Mouse (Mus musculus) adrenal gland, postnatal 36 days (tissue): ENCODE results near the gene Pgghg. TPM values are rescaled to one million over a fixed set of nuclear protein-coding genes. Genes with fewer than 3 reads are reported as not detected.

ENCODE experiments used
- DNase-seq, 2 experiments: peaks; one replicate each; pipeline ENCODE4 v3.0.0; 2021; ENCODE audit warnings: mixed read lengths in 1 of 2
- long read RNA-seq, 2 experiments: library from polyadenylated mRNA; stranded (forward); transcript quantifications; one replicate each; pipeline ENCODE4 v2.0.0; 2021; ENCODE audit warnings: borderline sequencing depth in 2 of 2
- total RNA-seq, 2 experiments: library from RNA; stranded (reverse); gene quantifications; 2 replicates each; pipeline ENCODE4 v1.2.3; 2021

The Pgghg gene
- 10 to 100 TPM; 35.8 to 38.1 TPM for total RNA-seq
- long read RNA-seq, experiment 1, partial matches to known transcripts, result 8 of 13 reads
- long read RNA-seq, experiment 1, other reads (novel, unspliced or antisense), result 5 of 13 reads
- long read RNA-seq, experiment 2, transcript Pgghg-201 (14 exons, 2,981 nt), result major isoform, 9 of 26 reads
- long read RNA-seq, experiment 2, partial matches to known transcripts, result 9 of 26 reads
- long read RNA-seq, experiment 2, other reads (novel, unspliced or antisense), result 6 of 26 reads

GRCm38 (mm10) chr7:140941222-140942051, at the start of gene Pgghg:
Gene Pgghg (plus strand): TSS chr7:140941391.
- peak; percentile 91 to 94 for DNase-seq

- no peak for DNase-seq
These were observed 47.2 kb upstream of the Pgghg start for GRCm38 (mm10) chr7:140894031-140894430.

- no peak for DNase-seq
These were observed 46.6 kb upstream of the Pgghg start for GRCm38 (mm10) chr7:140894611-140895010.

- no peak for DNase-seq
These were observed 43.3 kb upstream of the Pgghg start for GRCm38 (mm10) chr7:140897863-140898262.

GRCm38 (mm10) chr7:140899121-140899520, 42.1 kb upstream of the Pgghg start:
- peak in 1 of 2 experiments; percentile 37 for DNase-seq

- DNase-seq, result no peak
These were observed 41.0 kb upstream of the Pgghg start, which contains the start of gene Cox8b for GRCm38 (mm10) chr7:140900220-140900619. Gene Cox8b (minus strand): TSS chr7:140900446.

GRCm38 (mm10) chr7:140902036-140902875, 38.9 kb upstream of the Pgghg start:
- no peak for DNase-seq

- peak; percentile 80 to 85 for DNase-seq
These were observed 38.0 kb upstream of the Pgghg start for GRCm38 (mm10) chr7:140903212-140903611.

- no peak for DNase-seq
These were observed 35.5 kb upstream of the Pgghg start for GRCm38 (mm10) chr7:140905642-140906081.

- DNase-seq, result peak; percentile 69 to 71
These were observed 34.1 kb upstream of the Pgghg start for GRCm38 (mm10) chr7:140907131-140907530.

- DNase-seq, result no peak
These were observed 33.5 kb upstream of the Pgghg start for GRCm38 (mm10) chr7:140907697-140908096.

- peak in 1 of 2 experiments; percentile 31 for DNase-seq
These were observed 33.0 kb upstream of the Pgghg start for GRCm38 (mm10) chr7:140908181-140908580.

GRCm38 (mm10) chr7:140908634-140909107, 32.5 kb upstream of the Pgghg start:
- peak; percentile 84 to 90 for DNase-seq

- DNase-seq, result no peak
These were observed 28.9 kb upstream of the Pgghg start for GRCm38 (mm10) chr7:140912293-140912692.

GRCm38 (mm10) chr7:140912846-140913482, 28.2 kb upstream of the Pgghg start:
- DNase-seq, result no peak

- no peak for DNase-seq
These were observed 27.0 kb upstream of the Pgghg start for GRCm38 (mm10) chr7:140914031-140914690.

- no peak for DNase-seq
These were observed 21.3 kb upstream of the Pgghg start for GRCm38 (mm10) chr7:140919911-140920310.

GRCm38 (mm10) chr7:140920418-140921029, 20.7 kb upstream of the Pgghg start, which contains the start of gene Nlrp6:
Gene Nlrp6 (plus strand): TSS chr7:140920902.
- no peak for DNase-seq

- DNase-seq, result no peak
These were observed 19.8 kb upstream of the Pgghg start for GRCm38 (mm10) chr7:140921225-140921975.
